Mouse (Mus musculus): ENCODE data around the gene Atp5g1. TPM values are rescaled to one million over a fixed set of nuclear protein-coding genes. Genes with fewer than 3 reads are reported as not detected.
"Not testable (repeated sequence)": the region's sequence is repeated elsewhere in the genome, so short reads cannot be mapped to it uniquely, and the experiment has no call there.

Gene Atp5g1
- 100 to 1,000 TPM; 583 to 624 TPM for total RNA-seq (2021)
- long read RNA-seq, full-length matches to known transcripts, result 769 of 811 reads
- long read RNA-seq, partial matches to known transcripts, result 25 of 811 reads
- long read RNA-seq, other reads (novel, unspliced or antisense), result 17 of 811 reads

- DNase-seq (ENCODE audit: low spot score in 2 of 2), result peak; percentile 97 to 98
Observed at GRCm38 (mm10) chr11:96075509-96076220, at the start of gene Atp5g1. Gene Atp5g1, minus strand, starts transcription at chr11:96075670.

- peak; percentile 13 to 29 for DNase-seq (ENCODE audit: low spot score in 2 of 2)
Observed at GRCm38 (mm10) chr11:96124052-96124914, 48.8 kb upstream of the Atp5g1 start.

- DNase-seq (ENCODE audit: low spot score in 2 of 2), result not testable (repeated sequence)
Observed at GRCm38 (mm10) chr11:96122806-96123205, 47.3 kb upstream of the Atp5g1 start.

- no peak for DNase-seq (ENCODE audit: low spot score in 2 of 2)
Observed at GRCm38 (mm10) chr11:96119401-96119800, 43.9 kb upstream of the Atp5g1 start.

GRCm38 (mm10) chr11:96116925-96117324 lies 41.5 kb upstream of the Atp5g1 start:
- DNase-seq (ENCODE audit: low spot score in 2 of 2), result not testable (repeated sequence)

- DNase-seq (ENCODE audit: low spot score in 2 of 2), result no peak
Observed at GRCm38 (mm10) chr11:96116116-96116515, 40.6 kb upstream of the Atp5g1 start.

GRCm38 (mm10) chr11:96115416-96115815 lies 39.9 kb upstream of the Atp5g1 start:
- no peak for DNase-seq (ENCODE audit: low spot score in 2 of 2)

- DNase-seq (ENCODE audit: low spot score in 2 of 2), result no peak
Observed at GRCm38 (mm10) chr11:96114077-96114476, 38.6 kb upstream of the Atp5g1 start.

- DNase-seq (ENCODE audit: low spot score in 2 of 2), result no peak
Observed at GRCm38 (mm10) chr11:96111751-96112150, 36.3 kb upstream of the Atp5g1 start, which contains the start of gene Calcoco2. Gene Calcoco2, minus strand, starts transcription at chr11:96111964.

- not testable (repeated sequence) for DNase-seq (ENCODE audit: low spot score in 2 of 2)
Observed at GRCm38 (mm10) chr11:96110950-96111349, 35.5 kb upstream of the Atp5g1 start.

- DNase-seq (ENCODE audit: low spot score in 2 of 2), result no peak
Observed at GRCm38 (mm10) chr11:96108376-96108775, 32.9 kb upstream of the Atp5g1 start.

GRCm38 (mm10) chr11:96093361-96093760 lies 17.9 kb upstream of the Atp5g1 start:
- DNase-seq (ENCODE audit: low spot score in 2 of 2), result peak; percentile 45 to 51

GRCm38 (mm10) chr11:96092674-96093291 lies 17.3 kb upstream of the Atp5g1 start:
- DNase-seq (ENCODE audit: low spot score in 2 of 2), result no peak

GRCm38 (mm10) chr11:96091073-96091472 lies 15.6 kb upstream of the Atp5g1 start:
- DNase-seq (ENCODE audit: low spot score in 2 of 2), result no peak

GRCm38 (mm10) chr11:96087981-96088380 lies 12.5 kb upstream of the Atp5g1 start:
- no peak for DNase-seq (ENCODE audit: low spot score in 2 of 2)

GRCm38 (mm10) chr11:96082682-96083081 lies 7.2 kb upstream of the Atp5g1 start:
- DNase-seq (ENCODE audit: low spot score in 2 of 2), result no peak

GRCm38 (mm10) chr11:96080736-96081135 lies 5.3 kb upstream of the Atp5g1 start:
- DNase-seq (ENCODE audit: low spot score in 2 of 2), result no peak

GRCm38 (mm10) chr11:96076221-96077105 lies 993 bp upstream of the Atp5g1 start:
- no peak for DNase-seq (ENCODE audit: low spot score in 2 of 2)

- DNase-seq (ENCODE audit: low spot score in 2 of 2), result no peak
Observed at GRCm38 (mm10) chr11:96075177-96075508, 327 bp downstream of the Atp5g1 start.

- peak in 1 of 2 experiments; percentile 42 for DNase-seq (ENCODE audit: low spot score in 2 of 2)
Observed at GRCm38 (mm10) chr11:96074351-96075176, 906 bp downstream of the Atp5g1 start.

Measured in layer of hippocampus, postnatal 10 days (tissue).